Mouse (Mus musculus): Measurements from ENCODE around the gene Ccdc124.
"Not testable (repeated sequence)": the region's sequence is repeated elsewhere in the genome, so short reads cannot be mapped to it uniquely, and the experiment has no call there.

Gene Ccdc124

GRCm38 (mm10) chr8:70896316-70897020 is 22.7 kb upstream of the Ccdc124 start:
- intact Hi-C loops (cut with DNase I): no loop called here

- intact Hi-C loops (cut with DNase I): not testable (repeated sequence)
Observed at GRCm38 (mm10) chr8:70895571-70896259, 22.0 kb upstream of the Ccdc124 start.

GRCm38 (mm10) chr8:70894771-70895545 is 21.2 kb upstream of the Ccdc124 start:
- intact Hi-C loops (cut with DNase I): no loop called here

- intact Hi-C loops (cut with DNase I): no loop called here
Observed at GRCm38 (mm10) chr8:70894385-70894720, 20.6 kb upstream of the Ccdc124 start.

GRCm38 (mm10) chr8:70893656-70894384 is 20.1 kb upstream of the Ccdc124 start:
- intact Hi-C loops (cut with DNase I): loop anchor here (2.0 kb wide), 1 partner anchor 19 kb away; no protein-coding TSS in a partner anchor

GRCm38 (mm10) chr8:70892896-70893655 is 19.3 kb upstream of the Ccdc124 start:
- intact Hi-C loops (cut with DNase I): loop anchor here (2.0 kb wide), 1 partner anchor 18 kb away; no protein-coding TSS in a partner anchor

- intact Hi-C loops (cut with DNase I): loop anchor here (2.0 kb wide), 1 partner anchor 17 kb away; no protein-coding TSS in a partner anchor
Observed at GRCm38 (mm10) chr8:70892022-70892895, 18.5 kb upstream of the Ccdc124 start, which contains the start of gene Slc5a5. Gene Slc5a5 (minus strand): TSS chr8:70892757.

- intact Hi-C loops (cut with DNase I): no loop called here
Observed at GRCm38 (mm10) chr8:70891356-70891755, 17.6 kb upstream of the Ccdc124 start.

- intact Hi-C loops (cut with DNase I): no loop called here
Observed at GRCm38 (mm10) chr8:70890656-70891055, 16.9 kb upstream of the Ccdc124 start.

- intact Hi-C loops (cut with DNase I): no loop called here
Observed at GRCm38 (mm10) chr8:70887669-70888068, 13.9 kb upstream of the Ccdc124 start.

GRCm38 (mm10) chr8:70885612-70886011 is 11.9 kb upstream of the Ccdc124 start:
- intact Hi-C loops (cut with DNase I): no loop called here

- intact Hi-C loops (cut with DNase I): no loop called here
Observed at GRCm38 (mm10) chr8:70884683-70885082, 10.9 kb upstream of the Ccdc124 start.

- intact Hi-C loops (cut with DNase I): no loop called here
Observed at GRCm38 (mm10) chr8:70884186-70884585, 10.5 kb upstream of the Ccdc124 start.

GRCm38 (mm10) chr8:70880546-70880945 is 6.8 kb upstream of the Ccdc124 start:
- intact Hi-C loops (cut with DNase I): no loop called here

GRCm38 (mm10) chr8:70880126-70880525 is 6.4 kb upstream of the Ccdc124 start:
- intact Hi-C loops (cut with DNase I): no loop called here

- intact Hi-C loops (cut with DNase I): no loop called here
Observed at GRCm38 (mm10) chr8:70879500-70879899, 5.8 kb upstream of the Ccdc124 start.

- intact Hi-C loops (cut with DNase I): no loop called here
Observed at GRCm38 (mm10) chr8:70878178-70878577, 4.4 kb upstream of the Ccdc124 start.

- intact Hi-C loops (cut with DNase I): no loop called here
Observed at GRCm38 (mm10) chr8:70876382-70876781, 2.6 kb upstream of the Ccdc124 start.

GRCm38 (mm10) chr8:70874441-70874840 is 706 bp upstream of the Ccdc124 start:
- intact Hi-C loops (cut with DNase I): loop anchor here (2.0 kb wide), 1 partner anchor 18 kb away; the partner anchor contains the start of gene Slc5a5

Data from adrenal gland (tissue).